Mouse (Mus musculus): Measurements from ENCODE around the gene Snrpa.
"Not testable (repeated sequence)": the region's sequence is repeated elsewhere in the genome, so short reads cannot be mapped to it uniquely, and the experiment has no call there.

The Snrpa gene

GRCm38 (mm10) chr7:27195681-27196611 is at the start of gene Snrpa, which contains the start of gene BC024978:
Gene Snrpa, minus strand, starts transcription at chr7:27196271.
Gene BC024978, plus strand, starts transcription at chr7:27195781.
- DNase-seq, result peak; percentile 99

DNA sequence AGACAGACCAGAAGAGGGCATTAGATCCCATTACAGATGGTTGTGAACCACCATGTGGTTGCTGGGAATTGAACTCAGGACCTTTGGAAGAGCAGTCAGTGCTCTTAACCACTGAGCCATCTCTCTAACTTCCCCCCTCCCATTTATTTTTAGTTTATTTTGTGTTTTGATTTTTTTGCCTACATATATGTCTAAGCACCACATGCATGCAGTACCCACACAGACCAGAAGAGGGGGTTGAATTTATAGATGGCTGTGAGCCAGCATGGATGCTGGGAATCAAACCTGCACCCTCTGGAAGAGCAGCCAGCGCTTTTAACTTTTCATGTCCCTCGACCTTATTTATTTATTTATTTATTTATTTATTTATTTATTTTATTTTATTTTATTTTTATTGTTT is 48.0 kb upstream of the Snrpa start:
- not testable (repeated sequence) for DNase-seq

- DNase-seq, result no peak
These were observed 47.1 kb upstream of the Snrpa start for GRCm38 (mm10) chr7:27243211-27243610.

GRCm38 (mm10) chr7:27238568-27238967 is 42.5 kb upstream of the Snrpa start:
- no peak for DNase-seq

GRCm38 (mm10) chr7:27237527-27237926 is 41.5 kb upstream of the Snrpa start:
- DNase-seq, result no peak

- no peak for DNase-seq
These were observed 39.7 kb upstream of the Snrpa start for GRCm38 (mm10) chr7:27235726-27236125.

GRCm38 (mm10) chr7:27233300-27233699 is 37.2 kb upstream of the Snrpa start:
- DNase-seq, result no peak

DNA sequence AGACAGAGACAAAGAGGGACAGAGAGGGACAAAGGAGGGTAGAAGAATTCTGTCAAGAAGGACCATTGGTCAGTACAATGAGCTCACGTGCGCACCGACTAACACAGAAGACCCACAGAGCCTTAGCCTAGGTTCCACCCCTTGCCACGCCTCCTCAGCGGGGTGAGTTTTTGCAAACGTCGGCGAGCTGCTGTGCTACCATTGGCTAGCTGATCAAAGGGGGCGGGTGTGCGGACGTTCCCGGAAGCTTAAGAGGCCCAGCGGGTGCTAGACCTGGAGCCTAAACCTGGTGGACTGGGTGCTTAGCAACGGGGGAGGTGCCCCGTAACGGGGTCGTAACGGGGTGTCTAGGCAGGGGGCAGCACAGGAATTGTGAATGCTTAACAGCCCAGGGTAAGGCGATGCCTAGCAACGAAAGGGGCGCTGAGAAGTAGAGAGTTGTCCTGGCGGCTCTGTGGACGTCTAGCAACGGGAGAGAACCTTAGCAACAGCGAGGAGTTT is 36.8 kb upstream of the Snrpa start, which contains the start of gene Coq8b:
TSS of gene Coq8b (plus strand) at position 243 of the 501 bp plus-strand sequence.
- peak; percentile 94 for DNase-seq

DNA sequence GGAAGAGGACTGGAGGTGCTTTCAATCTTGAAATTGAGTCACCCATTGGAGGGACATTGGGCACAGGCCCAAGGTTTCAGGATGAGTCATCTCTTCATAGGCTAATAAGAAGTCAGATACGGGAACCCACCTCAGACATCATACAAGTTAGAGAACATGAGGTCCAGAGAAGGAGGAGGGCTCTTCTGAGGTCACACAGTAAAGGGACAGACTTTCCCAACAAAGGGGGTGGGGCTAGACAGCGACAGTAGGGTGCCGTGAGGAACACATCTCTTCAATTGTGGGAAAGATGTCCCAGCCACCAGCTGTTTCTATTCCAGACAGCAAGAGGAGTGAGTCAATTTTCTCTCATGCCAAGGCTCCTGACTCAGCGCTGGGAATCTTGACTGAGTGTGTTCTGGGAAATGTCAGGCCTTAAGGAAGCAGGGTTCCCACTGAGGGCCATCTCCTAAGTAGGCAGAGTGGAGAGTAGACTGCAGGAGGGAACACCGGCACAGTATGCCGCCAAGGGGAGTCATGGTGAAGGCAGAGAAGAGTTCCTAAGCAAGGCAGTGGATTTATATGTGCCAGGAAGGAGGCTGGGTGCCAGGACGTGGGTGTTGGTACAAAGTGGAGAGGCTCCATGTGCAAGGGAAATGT is 35.7 kb upstream of the Snrpa start:
- peak; percentile 89 for DNase-seq

DNA sequence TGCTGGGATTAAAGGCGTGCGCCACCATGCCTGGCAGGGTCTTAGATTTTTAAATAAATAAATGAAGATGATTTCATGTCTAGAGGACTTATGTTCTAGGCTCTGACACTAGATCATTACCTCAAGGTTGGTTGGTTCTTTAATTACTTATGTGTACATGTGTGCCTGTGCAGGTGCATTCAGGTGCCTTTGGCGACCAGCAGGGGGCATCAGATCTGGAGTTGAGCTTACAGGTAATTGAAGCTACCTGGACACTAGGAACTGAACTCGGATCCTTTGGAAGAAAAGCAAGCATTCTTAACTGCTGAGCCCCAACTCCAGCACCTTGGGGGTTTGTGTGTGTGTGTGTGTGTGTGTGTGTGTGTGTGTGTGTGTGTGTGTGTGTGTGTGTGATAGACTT is 34.7 kb upstream of the Snrpa start:
- DNase-seq, result no peak

GRCm38 (mm10) chr7:27228865-27229264 is 32.8 kb upstream of the Snrpa start:
- no peak for DNase-seq

GRCm38 (mm10) chr7:27228281-27228821 is 32.3 kb upstream of the Snrpa start, which contains the start of gene Itpkc:
Gene Itpkc, minus strand, starts transcription at chr7:27228661.
- peak; percentile 94 for DNase-seq

DNA sequence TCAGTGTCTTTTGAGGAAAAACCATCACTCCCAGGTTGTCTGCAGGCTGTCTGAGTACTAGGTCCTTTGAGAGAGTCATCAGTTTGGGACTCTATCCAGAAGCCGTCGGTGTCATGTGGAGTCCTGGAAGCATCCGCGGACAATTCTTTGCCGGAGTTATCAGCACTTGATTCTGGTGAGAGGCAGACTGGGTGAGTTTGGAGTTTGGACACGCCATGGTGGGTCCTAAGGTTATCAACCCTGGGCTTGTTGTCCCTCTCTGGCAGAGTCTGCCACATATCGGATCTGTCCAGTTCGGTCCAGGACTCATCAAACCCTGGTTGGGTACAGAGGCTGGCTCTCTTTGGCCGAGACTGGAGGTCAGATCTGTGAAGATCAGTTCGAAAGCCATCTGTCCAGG is 31.6 kb upstream of the Snrpa start:
- DNase-seq, result peak; percentile 16

DNA sequence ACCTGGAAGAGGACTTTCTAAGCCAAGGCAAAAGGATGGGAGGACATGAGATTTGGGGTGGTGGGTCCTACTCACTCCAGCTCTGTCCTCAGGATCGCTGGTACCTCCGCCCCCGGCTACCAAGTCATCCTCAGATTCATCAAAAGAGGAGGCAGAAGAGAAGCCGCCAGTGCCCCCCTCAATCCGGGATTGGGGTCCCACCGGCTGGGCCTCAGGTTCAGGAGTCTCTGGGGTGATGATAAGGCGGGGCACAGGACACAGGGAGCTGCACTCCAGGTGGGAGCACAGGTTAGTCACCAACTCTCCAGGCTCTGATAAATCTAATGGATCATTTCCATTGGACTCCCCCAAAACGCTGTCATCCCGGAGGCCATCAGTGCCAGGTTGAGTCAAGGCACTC is 31.2 kb upstream of the Snrpa start:
- no peak for DNase-seq

GRCm38 (mm10) chr7:27224877-27225575 is 29.0 kb upstream of the Snrpa start:
- DNase-seq, result peak; percentile 76

DNA sequence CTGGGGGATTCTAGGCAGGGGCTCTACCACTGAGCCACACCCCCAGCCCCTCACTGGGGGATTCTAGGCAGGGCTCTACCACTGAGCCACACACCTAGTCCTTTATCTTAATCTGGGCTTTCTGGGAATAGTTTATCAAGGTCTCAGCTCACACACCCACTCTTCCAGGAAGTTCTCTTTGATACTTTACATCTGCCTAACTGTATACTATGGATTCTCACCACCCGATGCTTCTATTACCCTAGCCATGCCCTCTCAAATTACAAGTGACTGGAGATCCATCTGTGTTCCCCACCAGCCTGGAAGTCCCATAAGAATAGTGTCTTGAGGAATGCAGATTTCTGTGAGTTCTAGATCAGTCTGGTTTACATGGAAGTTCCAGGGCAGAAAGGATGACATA is 26.5 kb upstream of the Snrpa start:
- DNase-seq, result no peak

DNA sequence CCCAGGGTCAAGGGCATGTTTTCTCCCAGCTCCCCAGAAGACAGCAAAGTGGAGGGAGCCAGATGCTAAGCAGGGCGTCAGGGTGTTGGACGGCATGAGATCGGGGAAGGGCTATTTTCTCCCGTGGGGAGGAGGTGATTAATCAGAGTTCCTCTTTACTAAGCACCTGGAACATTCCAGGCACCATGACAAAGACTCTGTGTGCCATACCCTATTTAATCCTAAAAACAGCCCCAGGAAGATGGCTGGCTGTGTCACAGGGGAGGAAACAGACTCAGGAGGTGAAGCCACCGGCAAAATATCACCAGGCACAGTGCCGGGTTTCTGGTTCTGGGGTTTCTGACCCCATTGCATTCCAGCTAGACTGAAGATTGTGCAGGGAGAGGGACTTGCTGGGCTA is 25.9 kb upstream of the Snrpa start:
- no peak for DNase-seq

DNA sequence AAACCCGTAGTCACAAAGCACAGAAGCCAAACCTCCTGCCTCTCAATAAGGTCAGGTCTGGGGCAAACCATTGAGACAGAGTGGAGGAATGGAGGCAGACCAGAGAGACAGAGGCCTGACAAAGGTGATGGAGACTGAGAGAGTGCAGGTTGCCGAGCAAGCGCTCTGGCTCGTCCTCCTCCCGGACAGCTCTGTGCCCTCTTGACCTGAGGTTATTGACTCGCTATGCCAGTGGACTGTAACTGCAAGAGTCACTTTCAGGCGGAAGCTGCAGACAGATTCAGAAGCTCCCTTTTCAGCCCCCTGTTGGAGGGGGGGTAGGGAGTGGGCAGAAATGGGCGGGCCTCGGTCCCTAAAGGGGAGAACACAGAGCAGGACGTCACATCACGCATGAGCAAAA is 23.9 kb upstream of the Snrpa start:
- no peak for DNase-seq

DNA sequence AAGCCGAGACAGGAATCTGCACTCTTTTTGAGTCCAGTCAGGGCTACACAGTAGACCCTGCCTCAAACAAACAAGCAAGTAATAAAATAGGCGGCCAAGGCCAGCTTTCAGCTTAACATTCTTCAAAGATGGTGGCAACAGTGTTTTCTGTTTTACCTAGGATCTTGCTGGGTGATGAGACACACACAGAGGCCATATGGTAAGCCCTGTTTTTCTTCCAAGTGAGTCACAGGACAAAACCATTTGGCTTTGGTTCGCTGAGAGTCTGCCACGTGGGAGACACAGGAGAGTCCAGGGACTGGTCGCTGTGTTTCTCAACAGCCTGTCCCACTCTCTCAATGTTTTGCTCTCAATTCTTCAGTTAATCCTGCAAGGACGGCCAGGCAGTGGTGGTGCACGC is 22.5 kb upstream of the Snrpa start:
- DNase-seq, result no peak

GRCm38 (mm10) chr7:27212626-27213025 is 16.6 kb upstream of the Snrpa start:
- DNase-seq, result no peak

DNA sequence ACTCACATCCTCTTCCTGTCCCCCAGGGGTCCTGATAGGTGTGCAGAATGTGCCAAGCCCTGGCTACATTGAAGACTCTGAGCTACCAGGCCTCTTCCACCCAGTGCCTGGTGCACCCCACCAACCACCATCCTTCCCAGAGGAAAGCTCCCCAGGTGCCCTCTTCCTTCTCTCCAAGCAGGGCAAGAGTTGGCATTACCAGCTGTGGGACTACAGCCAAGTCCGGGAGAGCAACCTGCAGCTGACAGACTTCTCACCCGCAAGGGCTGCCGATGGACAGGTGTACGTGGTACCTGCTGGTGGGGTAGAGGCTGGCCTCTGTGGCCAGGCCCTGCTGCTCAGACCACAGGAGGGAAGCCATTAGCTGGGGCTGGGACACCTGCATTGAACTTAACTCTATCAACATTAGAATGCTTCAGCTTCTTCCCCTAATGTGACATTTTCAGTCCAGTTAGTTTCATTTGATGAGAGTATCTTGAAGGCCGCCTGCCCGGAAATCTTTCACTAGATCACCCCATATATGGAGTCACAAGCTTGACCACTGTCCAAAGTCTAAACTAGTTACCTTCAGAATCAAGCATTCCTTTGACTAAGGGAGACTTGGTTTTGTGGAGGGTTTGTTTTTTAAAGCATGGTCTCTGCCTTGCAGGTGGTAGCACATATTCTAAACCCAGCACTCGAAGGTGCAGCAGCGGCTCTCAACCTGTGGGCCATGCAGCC is 7.8 kb upstream of the Snrpa start:
- no peak for DNase-seq

DNA sequence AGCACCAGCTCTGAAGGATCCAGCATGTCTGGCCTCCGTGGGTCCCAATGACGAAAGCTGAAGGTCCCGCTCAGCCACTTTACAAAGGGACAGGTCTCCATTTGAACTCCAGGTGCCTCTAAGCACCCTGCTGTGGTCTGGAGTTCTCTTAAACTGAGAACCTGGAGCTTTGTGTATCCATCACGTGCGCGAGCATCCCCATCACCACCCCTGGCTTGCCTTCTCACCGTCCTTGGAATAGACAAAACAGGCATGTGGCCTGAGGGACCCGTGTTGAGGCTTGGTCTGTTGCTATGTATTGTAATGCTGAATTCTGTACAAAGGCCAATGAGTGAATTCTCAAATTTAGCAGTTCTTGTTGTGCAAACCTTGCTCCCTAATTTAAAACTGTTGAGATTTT is 2.7 kb upstream of the Snrpa start:
- no peak for DNase-seq

All from right cerebral cortex, adult 18-20 months (tissue).